Mouse (Mus musculus) T-helper 2 cell (primary cell): ENCODE results near the gene Pef1.

Experiments used
- in situ Hi-C: fragments of 300-600 bp; cut with MboI, MseI; formaldehyde crosslinking; loops from one replicate; pipeline ENCODE4 v1.15.1; 2025; ENCODE audit warnings: high pct_unique_total_duplicates

Gene Pef1

GRCm38 (mm10) chr4:130174335-130175031 is 72.1 kb downstream of the Pef1 start:
- in situ Hi-C loops, result no loop called here

GRCm38 (mm10) chr4:130175072-130175711 is 72.8 kb downstream of the Pef1 start, which contains the start of gene Tinagl1:
Gene Tinagl1 (minus strand): TSS chr4:130175122.
- in situ Hi-C loops, result no loop called here

GRCm38 (mm10) chr4:130176156-130176720 is 73.9 kb downstream of the Pef1 start:
- in situ Hi-C loops, result no loop called here

- in situ Hi-C loops, result no loop called here
Observed at GRCm38 (mm10) chr4:130177087-130177486, 74.7 kb downstream of the Pef1 start.

- in situ Hi-C loops, result no loop called here
Observed at GRCm38 (mm10) chr4:130177536-130177935, 75.2 kb downstream of the Pef1 start.
